Mouse (Mus musculus): Measurements from ENCODE around the gene Cldn2.
"Not testable (repeated sequence)": the region's sequence is repeated elsewhere in the genome, so short reads cannot be mapped to it uniquely, and the experiment has no call there.

The Cldn2 gene

DNA sequence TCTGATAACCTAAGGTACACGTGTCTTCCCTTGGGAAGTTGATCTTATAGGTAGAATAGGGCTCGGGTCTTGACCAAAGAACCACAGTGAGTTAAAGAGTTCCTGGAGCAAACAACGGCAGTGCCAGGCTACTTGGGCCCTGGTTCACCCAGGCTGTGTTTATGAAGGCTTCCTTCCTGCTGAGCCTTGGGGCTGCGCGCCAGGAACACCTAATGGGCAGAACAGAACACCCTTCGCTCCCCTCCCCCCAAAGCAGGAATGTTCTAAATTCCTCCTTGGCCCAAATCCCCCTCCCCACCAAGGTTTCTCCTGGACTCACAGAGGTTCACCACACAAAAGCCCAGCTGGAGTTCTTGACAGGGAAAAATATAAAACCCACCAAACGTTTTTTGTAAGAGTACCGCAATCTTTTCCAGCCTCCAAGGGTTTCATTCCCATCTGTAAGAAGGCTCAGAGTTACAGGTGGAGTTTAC, at the start of gene Cldn2:
Gene Cldn2, plus strand, starts transcription at position 423 of the 473 bp plus-strand sequence.
- DNase-seq (ENCODE audit: low spot score): no peak

DNA sequence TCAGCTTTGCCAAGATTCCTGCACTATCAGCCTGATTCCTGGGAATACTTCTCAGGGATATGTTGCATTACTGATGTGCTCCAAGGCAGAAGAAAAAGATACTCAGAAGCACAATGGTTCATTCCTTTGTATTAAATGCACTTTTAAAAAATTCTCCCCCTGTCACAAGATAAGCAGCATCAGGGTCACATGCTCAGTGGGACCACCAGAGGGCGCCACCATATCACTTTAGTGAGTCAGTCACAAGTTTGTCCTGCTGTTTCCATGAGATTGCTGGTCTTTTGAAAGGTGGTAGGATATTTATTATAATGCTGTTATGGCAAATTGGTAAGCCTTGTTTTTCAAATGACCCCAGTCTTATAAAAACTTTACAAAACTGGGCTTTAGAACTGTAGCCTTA, 48.8 kb upstream of the Cldn2 start:
- peak; percentile 60 for DNase-seq (ENCODE audit: low spot score)

DNA sequence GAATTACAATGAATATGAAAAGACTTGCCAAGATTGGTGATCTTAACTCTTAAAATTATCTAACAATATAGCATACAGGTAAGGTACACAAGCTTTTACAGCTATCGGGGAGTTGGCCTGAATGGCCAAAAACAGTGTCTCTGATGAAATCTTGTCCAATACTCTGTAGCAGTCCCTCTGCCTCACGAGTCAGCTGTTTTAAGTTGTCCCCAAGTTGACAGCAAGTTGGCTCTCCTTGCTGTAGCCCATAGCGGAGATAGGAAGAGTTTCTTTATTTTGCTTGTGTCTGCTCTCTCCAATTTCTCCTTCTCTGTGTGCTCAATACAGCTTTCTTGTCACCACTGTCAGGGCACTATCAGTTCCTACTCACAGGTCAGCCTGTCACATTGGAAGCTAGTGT, 42.0 kb upstream of the Cldn2 start:
- not testable (repeated sequence) for DNase-seq (ENCODE audit: low spot score)

DNA sequence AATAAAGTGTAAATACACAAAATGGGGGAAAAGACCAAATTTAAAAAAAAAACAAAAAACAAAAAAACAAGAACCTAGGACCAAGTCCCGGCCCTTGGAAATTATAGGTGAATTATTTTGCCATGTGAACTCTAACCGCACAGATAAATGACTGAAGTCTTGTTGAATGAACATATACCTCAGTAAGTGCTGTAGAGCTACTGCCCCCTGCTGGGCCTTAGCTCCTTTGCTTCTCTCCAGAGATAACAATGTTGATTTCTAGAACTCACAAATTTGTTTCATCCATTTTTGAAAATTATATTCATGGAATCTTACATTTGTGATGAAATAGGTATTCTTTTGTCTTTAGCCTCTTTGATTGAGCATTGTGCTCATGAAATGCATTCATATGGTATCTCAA, 38.1 kb upstream of the Cldn2 start:
- peak; percentile 52 for DNase-seq (ENCODE audit: low spot score)

DNA sequence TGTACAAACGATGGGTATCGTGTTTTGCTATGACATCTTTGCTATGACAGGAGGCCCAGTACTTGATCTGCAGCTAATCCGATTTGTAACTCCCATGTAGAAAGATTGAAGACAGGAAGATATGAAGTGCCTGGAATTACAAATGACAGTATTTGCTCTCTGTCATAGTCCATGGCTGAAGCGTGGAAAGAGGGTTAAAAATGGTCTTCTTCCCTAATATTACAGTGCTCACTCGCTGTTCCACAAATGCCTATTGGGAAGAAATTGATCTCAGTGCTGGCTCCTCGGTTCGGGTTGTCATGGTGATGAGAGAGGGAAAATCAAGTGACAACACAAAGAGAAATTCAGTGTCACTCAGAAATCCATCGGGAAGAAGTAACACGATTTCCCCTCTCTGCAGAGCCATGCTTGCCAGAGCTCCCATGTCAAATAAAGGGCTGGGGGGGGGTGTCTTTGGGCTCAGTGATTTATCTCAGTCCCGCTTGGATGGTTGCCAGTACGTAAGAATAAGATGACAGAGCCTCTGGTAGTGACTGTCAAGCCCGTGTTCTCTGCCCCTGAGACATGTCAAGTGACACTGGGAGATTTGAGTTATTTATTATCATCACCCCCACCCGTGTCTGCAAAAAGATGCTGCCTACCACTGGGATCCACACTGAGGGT, 30.5 kb upstream of the Cldn2 start:
- DNase-seq (ENCODE audit: low spot score): no peak

DNA sequence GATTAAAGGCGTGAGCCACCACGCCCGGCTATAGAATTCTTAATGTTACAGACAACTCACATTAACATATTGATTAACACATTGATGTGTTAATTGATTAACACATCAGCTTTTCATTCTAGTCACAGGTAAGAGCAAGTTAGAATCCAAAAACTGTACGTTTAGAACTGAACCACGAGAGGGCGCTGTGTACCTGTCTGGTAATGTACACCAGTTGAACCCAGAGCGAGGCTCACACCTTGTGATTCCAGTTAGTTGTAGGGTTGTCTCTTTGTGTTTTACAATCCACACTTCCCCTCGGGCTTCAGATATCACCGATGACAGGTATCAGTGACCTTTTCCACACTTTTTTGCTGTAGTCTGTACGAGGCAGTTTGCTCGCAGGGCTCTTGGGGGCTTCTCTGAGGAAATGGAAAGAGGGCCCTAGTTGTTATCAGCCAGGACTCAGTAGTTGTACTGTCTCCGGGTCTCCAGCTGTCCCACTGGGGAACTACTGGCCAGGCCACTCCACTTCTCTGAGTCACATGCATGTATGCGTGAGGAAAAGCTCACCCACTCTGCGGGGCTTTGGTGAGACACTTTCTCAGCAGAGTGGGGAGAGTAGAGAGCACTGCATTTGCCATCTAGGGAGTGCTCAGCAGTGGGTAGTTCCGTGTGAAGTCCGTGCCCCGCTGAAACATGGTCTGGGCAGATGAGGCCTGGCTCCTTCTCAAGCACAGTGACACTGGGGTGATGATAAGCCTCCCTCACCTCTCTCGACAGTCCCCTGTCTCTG, 26.1 kb upstream of the Cldn2 start:
- peak; percentile 74 for DNase-seq (ENCODE audit: low spot score)

DNA sequence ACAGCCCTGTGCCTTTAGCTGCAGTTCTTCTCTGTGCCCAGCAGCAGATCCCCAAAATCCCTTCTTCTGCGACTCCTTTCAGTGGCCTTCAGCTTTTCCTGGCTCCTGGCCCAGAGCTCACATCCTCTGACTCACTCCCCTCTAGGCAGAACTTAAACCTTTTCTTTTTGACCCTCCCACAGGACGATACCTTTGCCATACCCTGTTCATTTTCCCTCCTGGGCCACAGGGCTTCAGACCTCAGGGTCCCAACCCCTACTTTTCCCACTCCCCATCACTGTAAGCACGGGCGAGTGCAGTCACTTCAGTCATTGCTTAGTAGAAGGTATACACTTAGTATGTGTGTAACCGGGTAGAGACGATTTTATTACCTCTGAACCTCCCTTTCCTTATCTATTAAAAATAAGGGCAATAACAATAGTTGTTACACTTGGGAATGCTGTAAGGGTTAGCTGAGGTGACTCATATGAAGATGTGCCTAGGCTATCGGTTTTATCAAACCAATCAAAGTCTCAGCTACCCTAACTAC, 25.5 kb upstream of the Cldn2 start:
- DNase-seq (ENCODE audit: low spot score): no peak

DNA sequence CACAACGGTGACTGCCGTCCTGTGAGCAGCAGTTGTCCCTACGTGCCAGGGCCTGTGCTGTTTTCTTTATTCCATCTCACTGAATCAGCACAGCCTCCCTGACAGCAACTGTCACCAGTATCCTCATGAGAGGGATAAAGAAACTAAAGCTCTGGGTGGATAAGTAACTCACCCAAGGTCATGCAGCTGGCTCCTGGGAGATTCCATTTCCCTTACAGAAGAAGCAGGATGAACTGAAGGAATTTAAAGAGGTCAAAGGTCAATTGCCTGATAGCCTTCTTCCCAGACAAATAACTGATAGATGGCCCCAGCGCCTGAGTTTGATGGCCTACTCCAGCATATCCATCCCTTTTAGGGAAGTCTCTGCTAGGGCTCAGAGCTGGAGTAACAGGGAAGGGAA, 23.3 kb upstream of the Cldn2 start:
- peak; percentile 43 for DNase-seq (ENCODE audit: low spot score)

DNA sequence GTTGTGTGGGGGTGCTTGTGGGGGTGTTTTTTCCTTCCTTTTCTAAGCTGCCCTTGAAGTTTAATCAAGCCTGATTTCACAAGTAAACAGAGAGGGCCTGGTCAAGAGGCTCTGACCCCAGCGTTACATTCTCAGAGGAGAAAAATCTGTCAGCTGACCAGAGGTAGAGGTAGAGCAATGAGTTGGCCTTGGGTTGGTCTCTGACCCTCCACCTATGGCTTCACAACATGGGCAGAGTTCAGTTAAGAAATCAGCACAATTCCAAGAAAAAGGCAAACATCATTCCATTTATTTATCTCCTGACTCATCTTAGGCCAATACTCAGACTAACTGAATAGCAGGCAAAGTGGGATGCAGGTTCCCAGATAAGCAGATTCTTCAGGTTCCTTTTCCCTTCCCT, 21.7 kb upstream of the Cldn2 start:
- DNase-seq (ENCODE audit: low spot score): no peak

DNA sequence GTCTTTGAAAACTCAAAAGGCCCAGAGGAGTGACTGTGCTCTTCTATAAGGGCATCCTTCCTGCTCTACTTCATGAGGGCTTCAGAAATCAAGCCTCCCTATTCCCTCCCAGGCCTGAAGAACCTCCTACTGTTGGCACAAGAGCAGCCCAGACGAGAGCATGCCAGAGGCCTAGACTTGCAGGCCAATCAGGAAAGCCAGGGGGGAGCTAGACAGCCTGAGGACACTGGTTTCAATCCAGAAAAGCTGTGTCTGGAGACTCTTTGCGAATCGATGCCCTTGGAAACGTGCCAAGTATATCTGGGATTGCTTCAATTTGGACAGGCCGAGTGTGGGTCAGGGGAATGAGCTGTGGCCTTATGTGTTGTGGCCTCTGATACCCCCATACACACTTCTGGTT, 21.2 kb upstream of the Cldn2 start:
- no peak for DNase-seq (ENCODE audit: low spot score)

DNA sequence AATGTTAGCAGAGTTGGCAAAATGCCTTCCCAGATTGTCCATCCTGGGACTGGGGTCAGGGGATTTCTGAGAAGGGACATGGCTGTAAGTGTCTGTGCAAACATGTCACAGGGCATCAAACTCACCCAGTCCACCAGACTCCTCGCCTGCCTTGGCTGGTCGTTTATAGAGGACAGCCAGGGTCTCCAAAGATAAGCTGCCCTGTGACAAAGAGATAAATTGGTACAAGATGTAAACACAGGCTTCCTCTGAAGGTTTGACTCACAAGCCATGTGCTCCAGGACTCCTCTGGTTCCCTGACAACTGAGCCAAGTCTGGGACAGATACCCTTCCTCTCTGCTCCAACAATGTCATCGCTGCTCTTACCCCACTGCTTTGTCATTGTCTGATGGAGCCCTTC, 19.6 kb upstream of the Cldn2 start:
- DNase-seq (ENCODE audit: low spot score): no peak

DNA sequence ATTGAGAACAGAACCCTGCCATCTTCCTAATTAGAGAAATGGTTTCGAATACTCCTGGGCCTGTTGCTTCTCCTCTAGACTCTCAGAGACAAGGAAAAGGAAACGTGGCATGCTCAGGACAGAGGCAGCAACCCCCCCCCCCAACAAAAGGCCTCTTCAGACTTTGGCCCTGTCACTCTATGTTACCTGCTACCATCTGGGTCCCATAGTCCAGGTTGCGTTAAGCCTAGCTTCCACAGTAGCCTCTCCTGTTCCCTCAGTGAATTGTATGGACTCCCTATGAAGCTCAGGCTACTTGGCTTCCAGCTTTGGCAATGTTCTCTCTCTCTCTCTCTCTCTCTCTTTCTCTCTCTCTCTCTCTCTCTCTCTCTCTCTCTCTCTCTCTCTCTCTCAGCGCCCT, 19.1 kb upstream of the Cldn2 start:
- no peak for DNase-seq (ENCODE audit: low spot score)

DNA sequence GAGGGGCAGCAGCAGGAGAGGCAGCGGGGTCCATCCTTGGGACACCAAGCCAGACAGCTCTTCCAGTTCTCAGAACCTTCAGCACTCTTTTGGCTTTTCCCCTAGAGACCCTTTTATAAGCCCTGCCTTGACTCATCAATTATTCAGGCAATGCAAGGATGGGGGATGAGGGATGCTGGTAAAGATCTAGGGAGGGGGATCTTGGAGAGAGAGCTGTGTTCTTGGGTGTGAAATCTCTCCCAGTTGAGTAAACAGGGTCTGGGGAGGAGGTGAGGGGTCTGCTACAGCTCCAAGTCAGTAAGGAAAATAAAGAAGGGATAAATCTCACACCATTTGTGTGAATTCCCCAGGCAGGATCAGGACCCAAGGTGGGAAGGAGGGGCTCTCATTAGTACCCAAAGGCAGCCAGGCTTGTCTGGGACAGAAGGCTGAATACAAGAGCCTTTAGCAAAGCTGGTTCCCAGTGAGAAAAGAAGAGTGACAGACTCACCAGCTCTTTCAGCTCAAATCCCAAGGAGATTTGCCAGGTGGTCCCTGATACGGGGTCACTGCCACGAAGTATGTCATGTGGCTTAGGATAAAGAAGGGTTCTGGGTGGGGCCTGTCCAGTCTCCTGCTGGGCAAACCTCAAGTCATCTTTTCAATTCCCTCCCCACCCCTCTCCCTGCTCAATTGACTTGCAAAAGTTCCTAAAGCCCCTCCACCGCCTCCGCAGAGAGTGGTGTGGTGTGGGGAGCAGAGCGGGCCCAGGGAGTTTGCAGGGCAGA, 18.2 kb upstream of the Cldn2 start, which contains the start of gene Ripply1:
Gene Ripply1, minus strand, starts transcription at position 76 of the 767 bp plus-strand sequence.
- DNase-seq (ENCODE audit: low spot score): peak; percentile 33

DNA sequence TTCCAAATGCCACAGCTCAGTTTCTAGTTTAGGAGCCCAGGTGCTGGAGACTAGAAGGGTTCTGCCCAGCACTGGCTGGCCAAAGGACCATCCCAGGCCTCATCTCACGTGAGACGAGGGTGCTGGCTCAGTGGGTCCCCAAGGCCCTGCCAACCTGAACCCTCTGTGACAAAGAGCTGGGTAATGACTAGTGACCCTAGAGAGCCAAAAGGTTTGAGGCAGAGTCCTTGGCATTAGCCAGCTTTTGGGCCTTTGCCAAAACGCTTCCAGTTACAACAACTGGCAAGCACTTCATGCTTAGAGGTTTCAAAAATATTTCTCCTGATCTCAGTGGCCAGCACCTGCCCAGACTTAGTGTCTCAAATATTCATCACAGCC, 17.6 kb upstream of the Cldn2 start:
- no peak for DNase-seq (ENCODE audit: low spot score)

DNA sequence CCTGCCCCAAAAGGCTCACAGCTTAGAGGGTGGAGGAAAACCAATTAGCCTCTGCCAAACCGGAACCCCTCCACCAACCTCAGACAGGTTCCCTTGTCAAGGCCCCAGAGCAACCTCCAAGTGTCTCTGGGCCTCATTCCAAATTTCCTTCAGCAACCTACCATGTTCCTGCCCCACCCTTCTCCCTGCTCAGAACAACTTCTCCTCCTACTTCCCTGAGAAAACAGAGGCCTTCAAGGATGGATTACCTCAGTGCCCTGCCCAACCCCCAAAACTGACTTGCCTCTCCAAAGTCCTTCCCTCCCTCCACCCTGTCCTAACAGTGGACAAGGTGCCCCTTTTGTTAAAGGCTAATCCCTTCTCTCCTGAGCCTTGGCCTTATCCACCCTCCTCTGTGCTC, 14.9 kb upstream of the Cldn2 start:
- no peak for DNase-seq (ENCODE audit: low spot score)

DNA sequence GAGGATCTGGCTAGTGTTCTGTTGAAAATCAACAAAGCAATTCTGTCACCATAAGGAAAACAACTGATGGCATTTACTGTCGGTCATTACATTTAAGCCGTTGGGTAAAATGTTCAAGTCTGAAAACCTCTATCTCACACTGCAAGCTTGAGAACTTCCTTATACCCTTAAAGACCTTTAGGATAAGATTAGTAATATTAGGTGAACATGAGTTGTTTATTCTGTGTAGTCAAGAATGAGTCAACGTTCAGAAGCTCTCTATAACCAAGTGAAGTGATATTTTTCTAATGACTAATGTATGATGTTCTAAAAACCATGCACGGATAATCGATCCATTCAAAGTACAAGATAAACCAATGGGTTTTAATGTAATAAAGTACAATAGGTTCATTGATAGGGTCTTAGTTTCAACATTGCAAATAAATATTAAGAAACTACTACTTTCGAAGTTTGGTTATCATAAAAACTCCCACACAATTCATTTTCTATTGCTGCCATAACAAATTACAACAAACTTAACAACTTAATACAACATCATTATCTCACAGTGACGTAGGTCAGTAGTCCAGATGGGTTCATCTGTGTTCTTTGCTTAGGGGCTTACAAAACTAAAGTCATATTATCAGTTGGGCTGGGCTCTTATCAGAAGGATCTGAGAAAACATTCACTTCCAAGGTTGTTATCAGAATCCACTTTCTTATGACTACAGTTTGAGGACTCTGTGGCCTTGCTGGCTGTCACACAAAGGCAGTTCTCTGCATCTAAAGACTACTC, 6.4 kb upstream of the Cldn2 start:
- DNase-seq (ENCODE audit: low spot score): no peak

DNA sequence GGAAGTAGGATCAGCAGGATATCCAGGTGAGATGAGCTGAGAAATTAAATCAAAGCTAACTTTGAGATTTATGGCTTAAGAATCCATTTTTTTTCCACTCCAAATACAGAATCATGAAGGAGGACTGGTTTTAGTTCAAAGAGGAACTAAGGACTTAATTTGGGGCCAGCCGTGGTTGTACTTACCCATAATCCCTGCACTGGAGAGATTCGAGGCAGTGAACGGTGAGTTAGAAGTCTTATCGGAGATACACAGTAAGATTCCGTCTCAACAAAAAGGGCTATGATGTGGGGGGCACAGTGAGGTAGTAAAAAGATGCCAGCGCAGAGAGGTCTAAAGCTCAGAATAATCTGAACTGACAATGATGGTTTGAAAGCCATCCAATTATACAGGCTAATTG, 4.6 kb upstream of the Cldn2 start:
- DNase-seq (ENCODE audit: low spot score): no peak

DNA sequence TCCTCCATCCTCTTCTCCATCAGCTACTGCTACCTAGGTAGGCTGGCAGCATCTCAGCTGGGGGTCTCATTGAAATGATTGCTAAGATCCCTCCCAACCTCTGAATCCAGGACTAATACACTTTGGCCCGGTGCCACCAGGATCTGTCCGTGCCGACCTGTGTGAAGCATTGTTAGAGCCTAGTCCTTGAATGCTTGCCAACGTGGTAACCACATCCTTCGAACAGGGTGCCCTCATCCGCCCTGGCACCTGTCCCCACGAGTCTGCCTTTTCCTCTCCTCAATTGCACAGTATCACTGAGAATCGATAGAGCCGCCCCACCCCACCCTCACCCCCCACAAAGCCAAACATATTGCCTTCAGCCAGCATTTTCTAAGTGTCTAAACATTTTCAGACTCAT, 2.8 kb upstream of the Cldn2 start:
- DNase-seq (ENCODE audit: low spot score): no peak

DNA sequence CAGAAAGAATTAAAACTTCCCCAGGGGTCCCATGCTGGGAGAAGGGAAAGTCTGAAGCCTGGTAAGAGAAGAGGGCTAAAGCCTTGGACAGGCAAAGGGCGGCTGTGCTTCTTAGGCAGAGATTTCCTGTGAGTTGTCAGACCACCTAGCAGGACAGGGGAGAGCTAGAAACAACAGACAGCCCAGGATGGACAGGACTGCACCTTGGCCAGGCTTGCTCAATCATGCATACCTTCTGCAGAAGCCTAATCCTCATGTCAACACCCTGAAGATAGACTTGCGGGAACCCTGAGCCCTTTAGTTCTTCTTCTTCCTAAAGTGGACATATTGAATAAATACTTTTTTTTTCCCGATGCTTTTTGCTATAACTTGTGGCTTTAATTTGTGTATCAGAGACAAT, 675 bp upstream of the Cldn2 start:
- DNase-seq (ENCODE audit: low spot score): no peak

DNA sequence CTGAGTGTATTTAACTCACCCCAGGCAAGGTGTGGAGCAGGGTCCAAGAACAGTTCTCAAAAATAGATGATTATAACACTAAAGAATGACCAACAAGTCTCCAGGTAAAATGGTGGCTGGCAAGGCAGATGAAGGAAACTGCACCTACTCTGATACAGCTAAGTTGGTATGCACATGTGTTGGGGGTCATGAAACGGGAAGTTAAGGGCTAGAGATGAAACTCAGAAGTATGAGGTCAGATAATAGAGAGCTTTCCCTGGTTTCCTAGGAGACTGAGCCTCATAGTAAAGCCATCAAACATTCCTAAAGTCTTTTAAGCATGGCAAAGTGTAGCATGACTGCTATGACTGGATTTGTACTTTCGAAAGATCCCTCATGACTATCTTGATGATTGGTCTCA, 2.4 kb downstream of the Cldn2 start:
- DNase-seq (ENCODE audit: low spot score): no peak

DNA sequence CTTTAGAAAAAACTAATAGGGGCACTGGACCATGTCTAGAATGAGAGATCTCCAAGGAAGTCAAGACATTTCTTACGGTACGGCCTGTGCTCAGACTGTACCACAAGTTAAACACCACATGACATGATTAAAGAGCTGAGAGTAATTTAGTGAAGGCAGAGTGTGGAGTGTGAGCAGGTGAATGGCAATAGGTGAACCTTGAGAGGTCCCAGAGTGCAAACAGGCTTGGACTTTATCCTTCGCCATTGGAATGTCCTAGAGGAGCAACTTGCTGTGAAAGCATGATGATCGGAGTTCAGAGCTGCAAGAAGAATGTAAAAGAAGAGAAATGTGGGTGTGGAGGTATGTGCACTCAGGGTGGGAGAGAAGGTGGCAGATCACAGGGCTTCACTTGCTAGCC, 5.3 kb downstream of the Cldn2 start:
- no peak for DNase-seq (ENCODE audit: low spot score)

DNA sequence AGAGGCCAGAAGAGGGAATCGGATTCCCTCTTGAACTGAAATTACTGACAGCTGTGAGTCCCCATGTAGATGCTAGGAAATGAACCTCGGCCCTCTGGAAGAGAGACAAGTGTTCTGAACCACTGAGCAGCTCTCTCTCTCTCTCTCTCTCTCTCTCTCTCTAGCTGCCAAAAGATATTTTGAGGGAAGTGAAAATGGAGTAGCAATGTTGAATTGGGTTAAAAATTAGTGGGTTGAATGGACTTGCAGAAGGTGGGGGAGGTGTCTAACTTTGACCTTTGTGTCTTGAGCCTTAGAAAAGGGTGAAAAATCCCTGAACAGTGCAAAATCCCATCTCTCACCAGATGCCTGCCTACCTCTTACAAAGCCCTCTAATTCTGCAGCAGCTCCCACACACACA, 6.8 kb downstream of the Cldn2 start:
- DNase-seq (ENCODE audit: low spot score): no peak

Measured in embryo, embryonic 10.5 days (tissue).